Mouse (Mus musculus): ENCODE results near the gene Ccn1.

Ccn1 gene

DNA sequence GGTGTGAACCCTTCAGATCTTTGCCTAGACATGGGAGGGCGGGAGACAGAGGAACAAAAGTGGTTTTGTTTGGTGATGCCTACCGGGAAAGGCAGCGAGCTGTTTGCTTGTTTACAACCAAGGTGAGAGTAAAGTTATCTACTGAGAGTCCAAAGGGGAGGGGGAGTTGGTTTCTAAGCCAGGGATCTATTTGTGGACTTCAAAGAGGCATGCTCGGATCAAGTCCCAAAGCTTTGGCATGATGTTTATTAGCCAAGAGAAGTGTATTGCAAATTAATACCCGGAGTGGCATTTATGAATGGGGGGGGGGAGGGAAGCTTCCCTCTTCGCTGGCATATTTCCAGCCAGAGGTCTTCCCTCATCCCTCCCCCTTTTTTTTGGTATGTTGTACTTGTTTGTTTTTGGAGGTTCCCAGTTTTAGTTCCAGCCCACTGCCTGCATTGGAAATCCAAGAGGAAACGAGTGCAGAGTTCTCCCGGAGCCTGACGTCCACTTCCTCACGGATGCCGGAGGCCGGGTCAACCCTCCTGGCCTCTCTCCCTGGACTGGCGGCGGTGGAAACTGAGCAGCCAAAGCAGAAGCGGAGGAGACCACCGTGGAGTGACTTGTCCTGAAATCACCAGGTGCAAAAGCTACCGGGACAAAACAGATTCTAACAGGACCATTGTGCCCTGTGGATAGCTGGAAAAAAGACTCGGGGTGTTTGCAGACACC is 674 bp upstream of the Ccn1 start:
- DNase-seq (ENCODE audit: low spot score) = no peak

- DNase-seq (ENCODE audit: low spot score) = no peak
These were observed 560 bp downstream of the Ccn1 start for GRCm38 (mm10) chr3:145648991-145649851.

- DNase-seq (ENCODE audit: low spot score) = no peak
These were observed 1.5 kb downstream of the Ccn1 start for GRCm38 (mm10) chr3:145648097-145648931.

DNA sequence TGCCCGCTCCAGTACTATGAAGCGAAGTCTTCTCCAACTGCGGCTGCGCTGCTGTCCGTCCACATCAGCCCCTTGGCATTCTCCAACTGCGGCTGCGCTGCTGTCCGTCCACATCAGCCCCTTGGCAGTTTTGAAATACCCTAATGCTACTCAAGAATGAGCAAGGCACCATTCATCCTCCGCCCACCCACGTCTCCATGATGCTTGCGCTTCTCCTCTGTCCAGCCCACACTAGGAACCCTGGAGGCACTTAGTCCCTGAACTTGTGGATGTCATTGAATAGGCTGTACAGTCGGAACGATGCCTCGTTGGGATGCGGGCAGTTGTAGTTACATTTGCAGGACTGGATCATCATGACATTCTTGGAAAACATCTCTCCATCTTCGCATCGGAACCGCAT is 2.4 kb downstream of the Ccn1 start:
- DNase-seq (ENCODE audit: low spot score) = no peak

DNA sequence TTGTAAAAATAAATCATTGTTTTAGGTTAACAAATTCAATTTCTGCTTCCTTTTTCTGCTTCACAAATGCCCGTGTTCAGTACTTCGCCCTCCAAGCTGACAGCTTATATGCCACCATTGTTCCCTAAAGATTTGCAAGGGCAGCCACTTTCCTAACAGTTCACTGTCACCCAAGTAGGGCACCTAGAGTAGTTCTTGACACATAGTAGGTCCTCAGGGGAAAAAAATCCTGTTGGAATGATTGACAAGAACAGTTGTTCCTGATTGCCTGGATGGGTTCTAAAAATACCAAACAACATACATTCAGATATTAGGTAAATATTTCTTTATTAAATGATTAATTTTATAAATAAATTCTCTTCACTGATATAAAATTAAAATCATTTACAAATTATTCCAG is 3.1 kb downstream of the Ccn1 start:
- no peak for DNase-seq (ENCODE audit: low spot score)

- no peak for DNase-seq (ENCODE audit: low spot score)
These were observed 3.8 kb downstream of the Ccn1 start for GRCm38 (mm10) chr3:145646009-145646408.

- no peak for DNase-seq (ENCODE audit: low spot score)
These were observed 4.3 kb downstream of the Ccn1 start for GRCm38 (mm10) chr3:145645463-145645862.

GRCm38 (mm10) chr3:145642861-145643260 is 6.9 kb downstream of the Ccn1 start:
- no peak for DNase-seq (ENCODE audit: low spot score)

DNA sequence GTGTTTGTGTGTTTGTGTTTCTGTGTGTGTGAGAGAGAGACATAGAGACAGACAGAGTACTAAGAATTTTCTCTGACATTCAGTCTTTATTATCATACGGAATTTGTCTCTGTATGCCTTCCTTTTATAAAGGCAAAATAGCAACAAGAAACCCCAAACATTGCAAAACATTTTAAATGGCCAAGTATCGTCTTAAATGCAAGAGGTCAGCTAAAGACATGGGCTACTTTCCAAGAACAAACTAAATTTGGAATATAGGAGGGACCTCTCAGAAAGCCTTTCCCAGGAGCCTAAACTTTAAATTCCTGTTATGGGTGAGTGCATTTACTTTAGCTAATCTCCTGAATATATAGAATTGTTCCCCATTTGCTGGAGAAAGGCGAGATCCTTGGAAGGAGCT is 7.9 kb downstream of the Ccn1 start:
- no peak for DNase-seq (ENCODE audit: low spot score)

- no peak for DNase-seq (ENCODE audit: low spot score)
These were observed 8.6 kb downstream of the Ccn1 start for GRCm38 (mm10) chr3:145641036-145641685.

- no peak for DNase-seq (ENCODE audit: low spot score)
These were observed 9.2 kb downstream of the Ccn1 start for GRCm38 (mm10) chr3:145640583-145640982.

DNA sequence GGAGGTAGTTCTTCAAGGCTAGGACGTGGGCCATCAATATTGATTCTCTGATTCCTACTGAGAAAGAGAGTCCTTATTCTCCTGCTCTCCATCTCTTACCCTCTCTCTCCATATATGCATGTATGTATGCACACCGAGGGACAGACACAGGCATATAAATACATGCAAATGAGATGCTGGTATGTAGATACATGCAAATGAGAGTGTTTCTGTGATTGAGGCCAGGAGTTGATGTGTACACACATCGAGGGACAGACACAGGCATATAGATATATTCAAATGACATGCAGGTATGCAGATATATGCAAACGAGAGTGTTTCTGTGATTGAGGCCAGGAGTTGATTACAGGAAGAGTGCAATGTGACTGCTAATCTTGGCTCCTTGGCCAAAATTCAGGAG is 9.6 kb downstream of the Ccn1 start:
- no peak for DNase-seq (ENCODE audit: low spot score)

DNA sequence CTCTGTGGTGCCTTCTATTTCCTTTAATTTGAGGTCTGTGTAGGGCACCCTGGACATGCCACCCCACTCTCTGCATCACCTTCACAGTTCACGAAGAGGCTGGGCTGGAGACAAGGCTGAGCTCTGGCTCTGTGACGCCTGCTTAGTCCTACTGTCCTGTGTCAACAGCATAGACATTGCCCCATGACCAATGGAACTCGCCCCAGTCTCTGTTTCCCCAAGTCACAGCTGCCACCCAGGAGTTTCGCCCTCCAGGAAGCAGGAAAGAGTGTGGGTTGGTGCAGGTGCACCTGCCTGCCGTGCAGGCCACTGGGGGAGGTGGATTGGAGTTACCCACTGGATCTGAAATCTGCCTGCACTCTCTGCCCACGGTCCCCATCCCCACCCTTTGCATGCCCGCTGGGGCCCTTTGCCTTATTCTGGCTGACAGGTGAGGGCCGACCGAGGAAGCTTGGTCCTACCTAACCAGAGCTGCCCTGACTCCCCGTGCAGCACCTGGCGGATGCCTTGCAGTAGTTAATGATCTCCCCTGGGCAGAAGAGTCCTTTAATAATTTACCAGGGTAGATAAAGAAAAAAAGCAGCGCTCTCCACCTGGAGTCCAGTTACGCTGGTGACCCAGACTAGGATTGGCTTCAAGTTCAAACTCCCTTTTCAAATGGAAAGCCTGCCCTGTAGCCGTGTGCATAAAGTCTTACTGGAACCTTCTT is 15.6 kb downstream of the Ccn1 start:
- no peak for DNase-seq (ENCODE audit: low spot score)

DNA sequence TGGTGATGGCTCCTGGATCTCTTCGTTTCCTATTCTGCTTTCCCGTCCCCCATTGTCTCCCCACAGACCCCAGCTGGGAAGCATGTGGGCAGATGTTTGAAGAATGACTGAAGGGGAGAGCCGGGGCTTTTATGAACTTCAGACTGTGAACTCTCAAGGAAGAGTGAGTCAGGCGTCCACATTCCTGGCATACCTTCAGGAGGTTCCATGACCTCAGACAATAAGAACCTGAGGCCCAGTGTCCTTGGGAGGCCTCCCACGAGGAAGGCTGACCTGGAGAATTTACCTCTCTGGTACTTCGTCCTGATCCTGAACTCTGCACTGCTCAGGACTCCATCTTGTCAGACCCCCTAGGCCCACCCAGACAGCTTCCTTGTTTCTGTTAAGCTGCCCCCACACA is 16.9 kb downstream of the Ccn1 start:
- DNase-seq (ENCODE audit: low spot score) = no peak

DNA sequence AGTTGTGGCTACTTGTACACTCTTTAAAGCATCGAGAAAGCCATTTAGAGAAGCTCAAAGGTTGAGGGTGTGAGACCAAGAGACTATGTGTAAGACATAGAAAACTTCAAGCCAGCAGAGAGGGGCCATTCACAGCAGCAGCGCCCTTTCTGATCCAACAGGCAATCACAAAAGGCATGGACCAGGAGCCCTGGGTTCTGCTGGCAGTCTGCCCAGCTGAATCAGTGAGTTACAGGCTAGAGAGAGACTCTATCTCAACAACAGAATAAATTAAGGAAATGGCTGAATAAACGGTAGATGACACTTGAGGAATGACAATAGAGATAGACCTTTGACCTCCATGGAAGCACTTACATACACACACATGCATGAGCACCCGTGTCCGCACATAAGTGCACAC is 21.1 kb downstream of the Ccn1 start:
- DNase-seq (ENCODE audit: low spot score) = no peak

DNA sequence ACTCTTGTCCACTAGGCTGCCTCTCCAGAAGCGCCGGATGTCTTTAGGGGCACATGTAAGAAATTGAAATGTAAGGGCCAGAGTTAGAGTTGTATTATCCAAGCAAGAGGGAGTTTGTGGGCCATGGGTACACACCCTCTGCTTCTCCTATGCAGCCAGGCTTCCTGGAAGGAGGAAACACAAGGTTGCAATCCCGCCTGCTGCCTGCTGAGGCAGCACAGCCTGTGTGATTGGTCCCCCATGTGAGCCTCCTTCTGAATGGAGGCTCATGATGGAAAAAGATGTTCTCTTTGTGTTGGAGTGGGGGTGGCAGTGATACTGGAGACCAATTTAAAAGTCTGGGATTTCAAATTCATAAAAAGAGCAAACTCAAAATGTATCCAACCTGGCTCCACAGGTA is 22.0 kb downstream of the Ccn1 start:
- no peak for DNase-seq (ENCODE audit: low spot score)

DNA sequence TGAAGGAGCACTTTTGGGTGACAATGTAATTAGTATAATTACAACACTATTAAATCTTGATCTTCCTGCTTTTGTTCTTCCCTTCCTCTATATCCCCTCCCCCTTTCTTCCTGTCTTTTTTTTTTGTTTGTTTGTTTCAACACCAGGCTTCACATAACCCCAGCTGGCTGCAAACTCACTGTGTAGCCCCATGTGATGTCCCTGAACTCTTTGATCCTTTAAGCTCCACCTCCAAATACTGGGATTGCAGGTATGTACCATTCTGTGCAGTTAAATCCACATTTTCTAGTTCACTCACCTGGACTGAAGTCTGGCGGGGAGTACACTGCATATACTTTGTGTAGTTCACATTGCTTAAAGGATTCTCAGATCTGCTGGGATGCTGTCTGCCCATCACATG is 23.7 kb downstream of the Ccn1 start:
- no peak for DNase-seq (ENCODE audit: low spot score)

- no peak for DNase-seq (ENCODE audit: low spot score)
These were observed 24.2 kb downstream of the Ccn1 start for GRCm38 (mm10) chr3:145625546-145625945.

DNA sequence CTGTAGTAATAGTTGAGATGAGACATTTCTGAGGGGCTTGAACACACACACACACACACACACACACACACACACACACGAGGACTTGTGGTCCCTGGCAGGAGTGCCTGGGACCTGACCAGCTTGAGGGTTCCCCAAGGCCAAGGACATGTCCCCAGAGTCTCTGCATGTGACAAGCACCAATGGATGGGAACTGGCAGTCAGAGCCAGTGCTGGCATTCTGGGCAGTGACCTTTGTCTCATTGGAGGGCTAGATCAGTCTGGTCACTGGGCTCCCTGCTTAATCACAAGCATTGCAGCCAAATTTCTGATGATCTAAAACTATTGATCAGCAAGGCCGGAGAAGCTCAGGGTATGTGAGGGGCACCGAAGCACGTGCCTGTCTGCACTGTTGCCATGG is 25.0 kb downstream of the Ccn1 start:
- DNase-seq (ENCODE audit: low spot score) = no peak

DNA sequence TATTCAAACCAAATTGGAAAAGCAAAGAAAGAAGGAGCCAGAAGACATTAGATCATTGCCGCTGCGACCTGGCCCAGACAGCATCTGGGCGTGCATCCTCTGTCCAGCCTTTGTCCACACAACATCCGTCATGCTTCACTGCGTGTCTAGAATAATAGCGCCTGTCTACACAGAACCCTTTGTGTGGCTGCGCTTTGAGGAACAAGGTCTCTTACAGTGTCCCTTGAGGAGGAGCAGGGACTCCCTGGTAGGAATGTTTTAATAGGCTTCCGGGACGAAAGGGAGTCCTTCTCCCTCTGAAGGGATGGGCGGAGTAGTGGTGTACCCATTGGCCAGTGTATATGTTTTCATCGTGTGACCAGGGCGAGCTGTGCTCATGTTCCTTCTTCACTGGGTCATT is 26.7 kb downstream of the Ccn1 start:
- no peak for DNase-seq (ENCODE audit: low spot score)

- no peak for DNase-seq (ENCODE audit: low spot score)
These were observed 28.6 kb downstream of the Ccn1 start for GRCm38 (mm10) chr3:145621209-145621608.

Measured in layer of hippocampus, adult 9-10 months (tissue).